Mouse (Mus musculus) forebrain, embryonic 15.5 days (tissue): ENCODE measurements at regions not wholly inside any gene's neighbourhood (a gene's known extent, or its start where the extent isn't known, plus 50 kb on each side); places are given as distances from the start of the nearest gene placed in this dataset. TPM values are rescaled to one million over a fixed set of nuclear protein-coding genes. Genes with fewer than 3 reads are reported as not detected.

ENCODE experiments used
- ATAC-seq: fragments of 200-750 bp; cut with Nextera tagmentation; replicated peaks from 2 replicates; pipeline ENCODE4 v1.8.0; 2017; ENCODE audit warnings: mild to moderate bottlenecking, moderate TSS enrichment, moderate library complexity
- H3K27ac ChIP-seq: fragments of 300-500 bp; sonication (generic); replicated peaks from 2 replicates; pipeline ENCODE4 v1.5.1; 2015; ENCODE audit warnings: mild to moderate bottlenecking, inconsistent platforms
- H3K27me3 ChIP-seq: fragments of 300-500 bp; sonication (generic); 2 replicates; pipeline ENCODE4 v1.6.1; 2015; ENCODE audit warnings: inconsistent platforms
- H3K36me3 ChIP-seq: fragments of 300-500 bp; sonication (generic); 2 replicates; pipeline ENCODE4 v1.6.1; 2015; ENCODE audit warnings: mild to moderate bottlenecking, inconsistent platforms
- H3K4me1 ChIP-seq: fragments of 300-500 bp; sonication (generic); 2 replicates; pipeline ENCODE4 v1.6.1; 2015; ENCODE audit warnings: inconsistent platforms
- H3K4me2 ChIP-seq: fragments of 300-500 bp; sonication (generic); replicated peaks from 2 replicates; pipeline ENCODE4 v1.6.1; 2015; ENCODE audit warnings: mild to moderate bottlenecking, inconsistent platforms
- H3K4me3 ChIP-seq: fragments of 300-500 bp; sonication (generic); 2 replicates; pipeline ENCODE4 v1.5.1; 2015; ENCODE audit warnings: mild to moderate bottlenecking, inconsistent platforms
- H3K9ac ChIP-seq: fragments of 300-500 bp; sonication (generic); replicated peaks from 2 replicates; pipeline ENCODE4 v1.6.1; 2015; ENCODE audit warnings: mild to moderate bottlenecking, inconsistent platforms
- H3K9me3 ChIP-seq: fragments of 300-500 bp; sonication (generic); 2 replicates; pipeline ENCODE4 v1.6.1; 2016; ENCODE audit warnings: inconsistent platforms
- WGBS: fragments of 180-500 bp; shearing (Covaris S2); methylation state at CpG from one replicate; pipeline ENCODE4 v1.1.7; 2015; ENCODE audit warnings: mixed read lengths; 5-methylcytosine and 5-hydroxymethylcytosine counted together
- microRNA-seq: library from miRNA; unstranded; fragments of <30 nt; microRNA quantifications from one replicate; pipeline ENCODE4, GENCODE M21; 2016

- Histone ChIP-seq H3K4me2 (no peak overlapping the region), H3K36me3 (no peaks in the 10 kb centered on the region), H3K27me3 (no peaks in the 10 kb centered on the region), H3K9me3 (no peaks in the 10 kb centered on the region), H3K27ac (no peak overlapping the region), H3K4me1 (no peaks in the 10 kb centered on the region), H3K9ac (no peak overlapping the region), H3K4me3 (no peak overlapping the region)
- 64% methylated on average over 7 of the region's 7 CpGs for WGBS
- ATAC-seq = no peak
Observed at GRCm38 (mm10) chr16:55379996-55380395, 82.2 kb upstream of the Zpld1 start.

GRCm38 (mm10) chr16:55379189-55379588, 81.4 kb upstream of the Zpld1 start:
- no peaks in the 10 kb centered on the region for H3K9me3 ChIP-seq
- no peak overlapping the region for H3K4me2 ChIP-seq
- no peaks in the 10 kb centered on the region for H3K27me3 ChIP-seq
- no peaks in the 10 kb centered on the region for H3K4me1 ChIP-seq
- no peak overlapping the region for H3K9ac ChIP-seq
- no peak overlapping the region for H3K27ac ChIP-seq
- H3K4me3 ChIP-seq = no peak overlapping the region
- H3K36me3 ChIP-seq = no peaks in the 10 kb centered on the region
- ATAC-seq = no peak

GRCm38 (mm10) chr16:55378701-55379100, 80.9 kb upstream of the Zpld1 start:
- no peak for ATAC-seq
- Histone ChIP-seq H3K27me3 (no peaks in the 10 kb centered on the region), H3K9ac (no peak overlapping the region), H3K36me3 (no peaks in the 10 kb centered on the region), H3K4me3 (no peak overlapping the region), H3K9me3 (no peaks in the 10 kb centered on the region), H3K4me1 (no peaks in the 10 kb centered on the region), H3K27ac (no peak overlapping the region), H3K4me2 (no peak overlapping the region)
- WGBS = 81% methylated on average over 3 of the region's 3 CpGs

GRCm38 (mm10) chr16:55375922-55376321, 78.1 kb upstream of the Zpld1 start:
- H3K9ac ChIP-seq = no peak overlapping the region
- ATAC-seq = no peak
- 92% methylated on average over 3 of the region's 3 CpGs for WGBS
- no peak overlapping the region for H3K4me2 ChIP-seq
- H3K4me1 ChIP-seq = no peaks in the 10 kb centered on the region
- no peak overlapping the region for H3K4me3 ChIP-seq
- no peaks in the 10 kb centered on the region for H3K36me3 ChIP-seq
- H3K9me3 ChIP-seq = no peaks in the 10 kb centered on the region
- H3K27ac ChIP-seq = no peak overlapping the region
- H3K27me3 ChIP-seq = no peaks in the 10 kb centered on the region

- H3K36me3 ChIP-seq = no peaks in the 10 kb centered on the region
- WGBS = 28% methylated on average over 4 of the region's 4 CpGs
- 0 out of 2 replicates have a peak, but pooled peaks cover 3% of the 10 kb centered on the region for H3K9me3 ChIP-seq
- no peak overlapping the region for H3K4me3 ChIP-seq
- no peak overlapping the region for H3K9ac ChIP-seq
- ATAC-seq = no peak
- no peaks in the 10 kb centered on the region for H3K4me1 ChIP-seq
- no peak overlapping the region for H3K4me2 ChIP-seq
- H3K27me3 ChIP-seq = no peaks in the 10 kb centered on the region
- H3K27ac ChIP-seq = no peak overlapping the region
Observed at GRCm38 (mm10) chr16:55357686-55358085, 59.9 kb upstream of the Zpld1 start.

GRCm38 (mm10) chr16:55356097-55356496, 58.3 kb upstream of the Zpld1 start:
- H3K27me3 ChIP-seq = no peaks in the 10 kb centered on the region
- no peak overlapping the region for H3K9ac ChIP-seq
- H3K4me1 ChIP-seq = no peaks in the 10 kb centered on the region
- H3K4me2 ChIP-seq = no peak overlapping the region
- H3K9me3 ChIP-seq = peaks cover 6% of the 10 kb centered on the region; the same call in 1 of the 2 replicates
- no peak overlapping the region for H3K27ac ChIP-seq
- H3K4me3 ChIP-seq = no peak overlapping the region
- no peaks in the 10 kb centered on the region for H3K36me3 ChIP-seq
- 66% methylated on average over 3 of the region's 3 CpGs for WGBS
- no peak for ATAC-seq

Small RNA genes lying in the stretch of these regions (microRNA-seq; reads per million reads assigned to microRNA genes)
- gene Mir5118 = not detected
